Mouse (Mus musculus): ENCODE measurements around the gene Selplg.
"Not testable (repeated sequence)": the region's sequence is repeated elsewhere in the genome, so short reads cannot be mapped to it uniquely, and the experiment has no call there.

GRCm38 (mm10) chr5:113811824-113812420, 20.5 kb downstream of the Selplg start:
- not testable (repeated sequence) for TF ChIP-seq POLR2A (IDR thresholded peaks at IDR 0.05; ENCODE audit: low read depth, low read length)
- peak; percentile 25; the same call in 1 of the 2 replicates for TF ChIP-seq CTCF (conservative IDR thresholded peaks at IDR 0.05; ENCODE audit: insufficient read depth, insufficient read length, low read depth, low read length)

All from kidney, adult 2 months (tissue).